ENCODE assay signal across 18 mouse cellular contexts in the genomic region with DNA sequence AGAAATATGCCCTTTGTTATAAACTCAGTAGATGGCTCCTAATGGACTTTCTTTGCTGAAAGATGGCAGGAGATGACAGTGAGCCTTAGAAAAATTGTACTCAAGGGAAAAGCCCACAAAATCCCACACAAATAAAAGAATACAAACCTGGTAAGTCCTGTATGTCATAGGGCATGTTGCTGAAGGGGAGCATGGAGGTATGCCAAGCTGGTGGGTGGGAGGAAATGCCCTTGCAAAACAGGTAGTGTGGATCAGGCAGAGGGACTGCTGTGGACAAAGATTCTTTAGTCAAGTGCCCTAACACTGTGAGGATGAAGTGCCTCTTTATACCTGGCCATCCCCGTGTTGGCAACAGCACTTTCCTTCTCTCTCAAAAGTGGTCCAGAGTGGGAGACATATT.
"Had no signal": no experiment of that assay in that cellular context is flagged by ENCODE, and none has a peak within 500 bp of the region (broad histone marks: within the 10 kb centered on the region; RNA-seq: fewer than 3 reads in every experiment).

No protein-coding gene starts in this region.

- DNase-seq: cerebellum, adult 2 months; cerebellum, adult 8-10 months; cerebellum, adult 9-10 months; cerebellum, adult 9-11 months; cerebellum, postnatal 10 days; cerebellum, postnatal 14 days; cerebellum, postnatal 25 days; cerebellum, postnatal 36 days; embryo, embryonic 11 days; forebrain, postnatal 0 days; gastrocnemius, adult 2 months; gastrocnemius, postnatal 10 days; gastrocnemius, postnatal 14 days; gastrocnemius, postnatal 25 days; gastrocnemius, postnatal 36 days; heart, adult 11 months; heart, adult 18-20 months; heart, adult 2 months had no signal
